Mouse (Mus musculus): ENCODE data around the gene Ptpn14. TPM values are rescaled to one million over a fixed set of nuclear protein-coding genes. Genes with fewer than 3 reads are reported as not detected.

Gene Ptpn14
- total RNA-seq (2023) = 22.9 to 28.3 TPM (median 24.0 TPM) in 4 replicates

GRCm38 (mm10) chr1:189727884-189728783, at the start of gene Ptpn14:
Ptpn14 (plus strand) TSS chr1:189728268.

DNA sequence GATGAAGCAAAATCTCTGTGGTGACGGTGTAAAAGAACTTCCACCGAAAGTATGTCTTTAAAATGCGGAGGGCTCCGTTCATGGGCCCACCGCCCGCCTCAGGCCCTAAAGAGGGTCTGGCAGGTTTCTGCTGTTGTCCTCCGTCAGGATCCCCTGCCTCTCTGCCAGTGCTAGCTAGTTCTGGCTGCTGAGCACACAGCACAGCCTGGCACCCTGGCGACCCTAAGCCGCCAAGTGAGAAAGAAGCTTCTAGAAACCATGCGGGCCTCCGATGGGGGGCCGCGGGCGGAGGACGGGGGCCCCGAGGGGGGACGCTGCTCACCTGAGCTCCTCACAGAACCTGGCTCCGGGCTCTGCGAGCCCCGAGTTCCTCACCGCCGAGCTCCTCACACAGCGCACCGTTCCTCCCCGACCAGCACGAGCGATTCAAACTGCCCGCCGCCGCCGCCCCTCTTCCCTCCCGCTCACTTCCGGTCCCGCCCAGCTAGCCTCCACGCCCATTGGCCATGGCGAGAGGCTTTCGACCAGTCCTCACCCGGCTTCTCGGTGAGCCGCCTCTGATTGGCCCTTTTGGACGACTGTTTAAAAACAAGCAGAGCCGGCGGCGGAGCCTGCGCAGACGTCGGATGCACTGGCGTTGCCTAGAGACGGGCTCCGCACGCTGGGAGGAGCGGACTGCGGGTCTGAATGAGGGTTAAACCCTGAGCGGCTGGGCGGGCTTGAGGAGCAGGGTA, 40.2 kb upstream of the Ptpn14 start, which contains the start of gene Cenpf:
TSS of gene Cenpf (minus strand) at position 433 of the 734 bp plus-strand sequence.

DNA sequence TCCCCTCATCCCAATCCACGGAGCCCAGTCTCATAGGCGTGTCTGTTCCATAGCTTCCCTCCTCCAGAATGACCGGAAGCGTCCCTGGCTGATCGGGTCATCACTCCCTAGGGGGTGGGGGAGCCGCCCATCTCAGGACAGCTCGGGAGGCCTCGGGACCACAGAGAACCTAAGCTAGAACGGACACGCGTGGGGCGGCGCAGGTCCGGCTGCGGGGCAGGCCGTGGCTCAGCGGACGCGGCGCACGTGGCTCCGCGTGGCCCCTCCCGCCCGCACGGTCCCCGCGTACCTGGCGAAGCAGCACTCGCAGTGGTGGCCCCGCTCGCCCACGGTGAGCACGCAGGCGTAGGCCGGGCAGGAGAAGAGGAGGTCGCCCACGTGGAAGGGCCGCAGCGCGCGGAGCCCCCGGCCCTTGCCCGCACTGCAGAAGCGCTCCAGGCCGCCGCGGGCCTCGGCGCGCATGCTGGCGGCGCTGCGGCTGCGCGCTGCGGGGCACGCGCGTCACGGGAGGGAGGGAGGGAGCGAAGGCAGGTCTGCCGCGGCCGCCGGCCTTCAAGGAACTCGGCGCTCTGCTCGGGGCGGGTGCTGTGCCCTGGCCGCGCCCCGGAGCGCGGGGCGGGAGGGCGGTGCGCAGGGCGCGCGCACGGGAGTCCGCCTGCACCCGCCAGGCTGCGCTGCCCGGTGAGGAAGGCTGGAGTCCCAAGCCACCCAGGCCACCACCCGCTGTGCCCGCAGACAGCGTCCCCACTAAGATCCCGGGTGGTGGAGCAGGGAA, 193.9 kb downstream of the Ptpn14 start, which contains the start of gene Smyd2:
TSS of gene Smyd2 (minus strand) at position 546 of the 775 bp plus-strand sequence.

Other genes with a start within 250 kb of the Ptpn14 start
- 0.80 to 3.1 TPM (median 1.5 TPM) in 4 replicates for gene Cenpf, start 40.2 kb upstream of the Ptpn14 start, total RNA-seq (2023)
- 2.0 to 5.9 TPM (median 2.9 TPM) in 4 replicates for gene Smyd2, start 194.1 kb downstream of the Ptpn14 start, total RNA-seq (2023)

Measured in B cell, adult 62 days (primary cell).